Mouse (Mus musculus): ENCODE results near the gene Mical2. TPM values are rescaled to one million over a fixed set of nuclear protein-coding genes. Genes with fewer than 3 reads are reported as not detected.

The Mical2 gene
- polyA plus RNA-seq, 1 experiment = 8.5 TPM

DNA sequence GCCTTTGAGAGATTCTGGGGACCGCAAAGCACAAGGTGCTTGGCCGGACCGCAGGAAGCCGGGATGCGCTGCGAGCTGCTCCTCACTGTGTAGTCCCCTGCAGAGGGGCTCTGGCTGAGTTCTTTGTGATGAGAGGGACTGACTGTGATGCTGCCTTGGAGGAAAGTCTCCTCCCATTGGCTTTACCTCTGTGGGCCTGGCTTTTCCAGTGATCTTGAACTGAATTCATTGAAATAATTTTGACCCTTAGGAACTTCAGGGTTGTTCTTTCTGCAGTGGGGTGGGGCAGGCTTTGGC lies 1.6 kb downstream of the Mical2 start:
- no peak overlapping the region for H3K27ac ChIP-seq (ENCODE audit: insufficient read depth, low read depth, low read length)
- peaks cover 8% of the 10 kb centered on the region for H3K4me1 ChIP-seq (ENCODE audit: control insufficient read depth, insufficient read depth, low read length)
- TF ChIP-seq CTCF (IDR thresholded peaks at IDR 0.05; ENCODE audit: low read depth, low read length) (no peak), POLR2A (IDR thresholded peaks at IDR 0.05; ENCODE audit: borderline replicate concordance, low read depth, low read length) (no peak)
- H3K4me3 ChIP-seq (ENCODE audit: insufficient read depth, low read length) = no peak overlapping the region

DNA sequence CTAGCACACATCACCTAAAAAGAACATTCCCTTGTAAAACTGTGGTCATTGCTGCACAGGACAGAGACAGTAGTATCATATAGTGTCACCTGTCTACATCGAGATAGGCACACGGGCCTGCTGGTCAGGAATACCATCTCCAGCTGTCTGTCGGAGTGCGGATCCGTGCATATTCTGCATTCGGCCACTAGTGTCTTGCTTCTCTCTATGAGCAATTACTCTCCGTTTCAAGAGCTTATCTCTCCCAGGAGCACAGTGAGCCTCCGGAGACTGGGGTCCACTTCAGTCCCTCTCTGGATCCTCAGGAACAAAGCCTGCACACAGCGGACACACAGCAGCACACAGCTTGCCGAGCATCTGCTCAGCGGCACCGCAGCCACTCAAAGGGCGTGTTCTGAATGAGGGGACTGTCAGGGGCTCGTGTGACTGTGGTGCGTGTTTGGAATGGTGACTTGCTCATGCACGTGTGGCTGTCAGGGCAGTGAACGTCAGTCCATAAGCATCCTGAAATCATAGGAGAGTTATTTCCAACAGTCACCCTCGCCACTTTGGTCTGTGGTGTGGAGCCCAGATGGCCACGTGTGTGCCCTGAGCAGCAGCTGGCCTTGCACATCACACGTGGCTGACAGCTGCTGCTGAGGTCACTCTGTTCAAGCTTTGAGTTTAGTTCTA lies 3.3 kb downstream of the Mical2 start:
- H3K4me3 ChIP-seq (ENCODE audit: insufficient read depth, low read length) = no peak overlapping the region
- TF ChIP-seq POLR2A (IDR thresholded peaks at IDR 0.05; ENCODE audit: borderline replicate concordance, low read depth, low read length) = no peak
- no peak overlapping the region for H3K27ac ChIP-seq (ENCODE audit: insufficient read depth, low read depth, low read length)
- H3K4me1 ChIP-seq (ENCODE audit: control insufficient read depth, insufficient read depth, low read length) = peaks cover 21% of the 10 kb centered on the region

DNA sequence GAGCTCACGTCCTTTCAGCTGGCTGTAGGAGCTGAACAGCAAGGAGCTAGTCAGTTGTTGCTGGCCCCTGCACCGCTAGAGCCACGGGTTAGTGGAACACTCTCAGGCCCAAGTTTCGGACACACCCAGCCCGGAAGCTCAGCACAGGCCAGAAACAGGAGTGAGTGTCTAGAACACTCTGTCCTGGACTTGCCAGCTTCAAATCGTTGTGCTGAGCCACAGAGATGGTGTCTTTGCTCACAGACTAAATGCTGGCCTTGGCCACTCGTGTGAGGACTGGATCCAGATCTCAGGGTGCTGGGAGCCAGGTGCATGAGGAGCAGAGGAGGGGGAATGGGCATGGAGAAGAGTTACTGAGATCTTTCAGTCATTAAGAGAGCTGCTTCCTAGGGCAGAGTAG lies 6.1 kb downstream of the Mical2 start:
- no peak for TF ChIP-seq CTCF (IDR thresholded peaks at IDR 0.05; ENCODE audit: low read depth, low read length)
- no peak for TF ChIP-seq POLR2A (IDR thresholded peaks at IDR 0.05; ENCODE audit: borderline replicate concordance, low read depth, low read length)
- peaks cover 20% of the 10 kb centered on the region for H3K4me1 ChIP-seq (ENCODE audit: control insufficient read depth, insufficient read depth, low read length)
- H3K27ac ChIP-seq (ENCODE audit: insufficient read depth, low read depth, low read length) = no peak overlapping the region
- H3K4me3 ChIP-seq (ENCODE audit: insufficient read depth, low read length) = no peak overlapping the region

DNA sequence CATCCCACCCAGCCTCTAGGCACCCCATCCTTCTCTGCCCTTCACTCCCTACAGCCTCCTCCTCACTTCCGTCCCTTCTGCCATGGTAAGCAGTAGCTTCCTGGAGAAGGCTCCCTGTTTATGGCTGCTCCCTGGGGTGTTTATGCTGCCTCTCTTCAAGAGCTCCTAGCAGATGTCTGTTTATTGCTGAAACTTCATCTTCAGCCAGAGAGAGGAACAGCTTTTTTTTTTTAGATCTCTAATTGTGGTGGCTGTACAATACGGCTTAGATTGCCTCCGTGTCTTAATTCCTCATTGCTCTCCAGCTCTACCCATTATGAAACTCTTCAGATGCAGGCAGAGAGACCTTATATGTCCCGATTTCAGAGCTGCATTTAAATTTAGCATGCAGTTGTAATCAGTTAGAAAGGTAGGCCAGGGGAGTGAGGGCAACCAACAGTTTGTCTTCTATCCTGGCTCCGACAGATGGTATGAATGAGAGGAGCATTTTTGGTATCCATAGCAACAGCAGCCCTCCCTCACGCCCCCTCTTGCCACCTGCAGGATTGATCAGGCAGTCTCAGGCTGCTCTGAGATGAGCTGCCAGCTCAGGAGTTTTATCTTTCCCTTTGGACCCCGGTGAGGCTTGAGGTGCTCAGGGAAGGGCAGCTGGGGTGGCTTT lies 7.8 kb downstream of the Mical2 start:
- no peak for TF ChIP-seq CTCF (IDR thresholded peaks at IDR 0.05; ENCODE audit: low read depth, low read length)
- no peak for TF ChIP-seq POLR2A (IDR thresholded peaks at IDR 0.05; ENCODE audit: borderline replicate concordance, low read depth, low read length)
- no peak overlapping the region for H3K4me3 ChIP-seq (ENCODE audit: insufficient read depth, low read length)
- H3K27ac ChIP-seq (ENCODE audit: insufficient read depth, low read depth, low read length) = peak overlapping the region; percentile 43; the same call in 1 of the 2 replicates

DNA sequence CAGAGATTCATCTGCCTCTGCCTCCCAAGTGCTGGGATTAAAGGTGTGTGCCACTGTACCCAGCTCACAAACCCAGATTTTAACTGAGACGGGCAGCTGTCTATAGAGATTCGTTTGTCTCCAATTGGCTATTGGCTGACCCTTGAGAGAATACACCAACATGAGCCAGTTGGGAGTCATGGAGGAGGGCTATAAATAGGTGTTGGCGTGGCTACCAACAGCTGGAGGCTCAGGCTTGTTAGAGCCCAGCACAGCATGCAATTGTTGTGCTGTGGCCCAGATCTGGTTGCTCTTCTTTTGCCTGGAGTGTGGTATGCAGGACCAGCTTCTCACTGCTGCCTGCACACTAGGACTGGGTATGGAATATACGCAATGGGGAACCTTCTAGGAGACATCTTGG lies 8.8 kb downstream of the Mical2 start:
- no peak overlapping the region for H3K4me3 ChIP-seq (ENCODE audit: insufficient read depth, low read length)
- no peak for TF ChIP-seq CTCF (IDR thresholded peaks at IDR 0.05; ENCODE audit: low read depth, low read length)
- no peak for TF ChIP-seq POLR2A (IDR thresholded peaks at IDR 0.05; ENCODE audit: borderline replicate concordance, low read depth, low read length)
- no peak overlapping the region for H3K27ac ChIP-seq (ENCODE audit: insufficient read depth, low read depth, low read length)
- peaks cover 39% of the 10 kb centered on the region for H3K4me1 ChIP-seq (ENCODE audit: control insufficient read depth, insufficient read depth, low read length)

More for the DNA sequence above, 7.8 kb downstream of the Mical2 start:
- peaks cover 33% of the 10 kb centered on the region for H3K4me1 ChIP-seq (ENCODE audit: control insufficient read depth, insufficient read depth, low read length)

DNA sequence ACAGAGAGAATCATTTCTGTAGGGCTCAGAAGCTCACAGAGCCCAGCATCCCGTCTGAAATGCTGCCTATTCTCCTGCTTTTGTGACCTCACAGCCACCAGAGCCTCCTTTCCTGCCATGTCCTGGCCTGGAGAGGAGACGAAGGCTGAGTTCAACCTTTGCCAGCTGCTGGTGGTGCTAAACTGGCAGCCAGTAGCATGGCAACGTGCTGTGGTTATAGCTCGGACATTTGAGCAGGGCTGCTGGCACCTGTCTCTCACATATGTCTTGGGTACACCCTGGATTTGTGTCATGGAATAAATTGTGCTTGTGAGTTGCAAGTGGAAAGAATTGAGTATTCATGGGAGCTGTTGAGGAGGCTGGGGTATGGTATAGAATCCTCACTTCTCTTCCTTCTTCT lies 9.8 kb downstream of the Mical2 start:
- Histone ChIP-seq H3K27ac (ENCODE audit: insufficient read depth, low read depth, low read length) (no peak overlapping the region), H3K4me1 (ENCODE audit: control insufficient read depth, insufficient read depth, low read length) (peaks cover 43% of the 10 kb centered on the region), H3K4me3 (ENCODE audit: insufficient read depth, low read length) (no peak overlapping the region)
- no peak for TF ChIP-seq CTCF (IDR thresholded peaks at IDR 0.05; ENCODE audit: low read depth, low read length)
- TF ChIP-seq POLR2A (IDR thresholded peaks at IDR 0.05; ENCODE audit: borderline replicate concordance, low read depth, low read length) = no peak

DNA sequence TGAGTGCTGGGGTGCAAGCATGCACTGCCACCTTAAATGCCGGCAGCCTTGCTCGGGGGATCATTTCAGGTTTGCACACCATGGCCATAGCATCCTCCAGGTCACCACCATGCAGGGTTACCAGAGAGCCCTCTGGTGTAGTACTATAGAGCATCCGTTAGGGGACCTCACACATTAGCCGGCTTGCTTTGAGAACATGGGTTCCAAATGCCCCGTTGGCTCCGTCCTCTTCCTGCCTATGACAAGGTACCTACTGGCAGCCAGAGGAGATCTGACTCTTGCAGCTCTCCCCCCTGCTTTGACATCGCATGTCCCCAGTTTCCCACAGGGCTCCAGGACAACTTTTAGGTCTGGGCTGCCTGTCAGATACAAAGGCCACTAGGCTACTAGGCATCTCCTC lies 11.6 kb downstream of the Mical2 start:
- Histone ChIP-seq H3K4me3 (ENCODE audit: insufficient read depth, low read length) (no peak overlapping the region), H3K4me1 (ENCODE audit: control insufficient read depth, insufficient read depth, low read length) (peaks cover 53% of the 10 kb centered on the region), H3K27ac (ENCODE audit: insufficient read depth, low read depth, low read length) (no peak overlapping the region)
- TF ChIP-seq CTCF (IDR thresholded peaks at IDR 0.05; ENCODE audit: low read depth, low read length) (no peak), POLR2A (IDR thresholded peaks at IDR 0.05; ENCODE audit: borderline replicate concordance, low read depth, low read length) (no peak)

DNA sequence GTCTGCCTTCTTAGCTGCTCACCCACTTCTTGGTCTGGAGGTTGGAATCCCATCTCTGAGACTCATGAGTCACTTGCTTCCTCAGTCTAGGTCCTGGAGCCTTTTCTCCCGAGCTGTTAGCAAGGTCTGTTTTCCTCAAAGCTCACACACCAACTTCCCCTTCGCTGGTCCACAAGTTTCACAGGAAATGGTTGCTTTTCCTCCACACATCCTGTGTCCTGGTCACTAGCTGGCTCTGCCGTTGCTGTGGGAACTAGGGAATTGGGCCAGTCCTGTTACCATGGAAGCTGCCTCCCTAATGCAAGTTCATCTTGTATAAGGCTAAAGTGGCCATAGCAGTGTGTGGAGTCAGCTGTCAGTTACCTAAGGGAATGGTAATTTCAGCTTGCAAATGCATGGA lies 12.2 kb downstream of the Mical2 start:
- no peak overlapping the region for H3K27ac ChIP-seq (ENCODE audit: insufficient read depth, low read depth, low read length)
- H3K4me3 ChIP-seq (ENCODE audit: insufficient read depth, low read length) = no peak overlapping the region

DNA sequence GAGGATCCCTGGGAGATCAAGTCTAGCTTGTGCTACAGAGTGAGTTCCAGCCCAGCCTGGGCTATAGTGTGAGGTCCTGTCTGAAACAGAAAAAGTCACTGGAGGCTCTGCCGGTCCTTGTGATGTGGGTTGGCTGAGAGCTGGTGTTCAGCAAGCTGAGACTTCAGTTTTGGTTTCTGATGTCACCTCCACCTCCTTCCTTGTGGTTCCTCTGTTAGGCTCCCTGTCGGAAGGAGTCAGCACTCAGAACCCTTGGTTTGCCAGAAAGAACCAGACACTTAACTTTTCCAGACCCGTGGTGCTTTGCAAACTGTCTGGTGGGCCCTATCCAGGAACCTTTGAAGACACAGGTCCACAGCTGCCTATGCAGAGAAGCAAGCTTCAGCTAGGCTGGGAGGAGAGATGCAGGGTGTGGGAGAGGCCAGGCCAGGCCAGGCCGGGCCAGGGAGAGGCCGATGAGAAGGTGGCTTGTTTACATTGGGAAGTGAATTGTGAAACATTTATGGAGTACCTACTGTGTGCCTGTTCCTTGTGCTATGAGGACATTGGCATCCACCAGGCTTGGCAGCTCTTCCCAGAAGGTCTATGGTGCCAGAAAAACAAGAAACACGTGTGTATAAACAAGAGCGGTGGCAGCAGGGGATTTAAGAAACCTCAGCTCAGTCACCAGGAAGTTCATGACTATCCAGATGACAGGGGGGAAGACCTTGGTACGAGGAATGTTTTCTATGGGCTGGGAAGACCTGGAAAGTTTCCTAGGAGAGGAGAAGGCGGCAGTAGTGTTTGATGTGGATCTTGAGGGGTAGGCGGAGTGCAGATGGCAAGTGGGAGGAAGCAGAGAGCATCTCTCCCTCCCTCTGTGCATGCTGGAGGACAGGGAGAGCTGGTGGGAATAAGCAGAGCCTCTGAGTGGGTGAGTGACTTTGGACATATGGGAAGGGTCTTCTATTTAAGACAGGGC lies 13.4 kb downstream of the Mical2 start:
- H3K4me1 ChIP-seq (ENCODE audit: control insufficient read depth, insufficient read depth, low read length) = peaks cover 39% of the 10 kb centered on the region
- H3K4me3 ChIP-seq (ENCODE audit: insufficient read depth, low read length) = no peak overlapping the region
- H3K27ac ChIP-seq (ENCODE audit: insufficient read depth, low read depth, low read length) = no peak overlapping the region
- TF ChIP-seq POLR2A (IDR thresholded peaks at IDR 0.05; ENCODE audit: borderline replicate concordance, low read depth, low read length) (no peak), CTCF (IDR thresholded peaks at IDR 0.05; ENCODE audit: low read depth, low read length) (no peak)

More for the DNA sequence above, 12.2 kb downstream of the Mical2 start:
- peaks cover 49% of the 10 kb centered on the region for H3K4me1 ChIP-seq (ENCODE audit: control insufficient read depth, insufficient read depth, low read length)
- TF ChIP-seq CTCF (IDR thresholded peaks at IDR 0.05; ENCODE audit: low read depth, low read length) (no peak), POLR2A (IDR thresholded peaks at IDR 0.05; ENCODE audit: borderline replicate concordance, low read depth, low read length) (no peak)

DNA sequence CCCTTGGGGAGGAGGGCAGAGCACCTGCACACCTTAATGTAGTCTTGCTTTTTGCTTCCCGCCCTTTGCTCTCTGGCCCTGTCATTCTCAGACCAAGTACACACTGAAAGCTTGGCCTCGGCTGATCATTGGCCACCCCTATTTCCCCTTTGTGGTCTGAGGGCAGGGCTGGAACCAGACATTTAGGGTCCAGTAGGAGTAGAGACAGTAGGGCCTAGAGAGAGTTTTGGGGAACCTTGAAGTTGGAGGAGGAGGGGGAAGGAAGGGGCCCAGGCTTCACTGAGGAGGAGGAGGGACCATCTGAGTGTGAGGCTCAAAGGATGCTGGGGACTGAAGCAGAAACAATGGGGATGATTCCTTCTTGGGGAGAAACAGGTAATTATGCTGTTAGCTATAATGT lies 15.1 kb downstream of the Mical2 start:
- H3K4me1 ChIP-seq (ENCODE audit: control insufficient read depth, insufficient read depth, low read length) = peaks cover 33% of the 10 kb centered on the region
- no peak overlapping the region for H3K27ac ChIP-seq (ENCODE audit: insufficient read depth, low read depth, low read length)
- TF ChIP-seq POLR2A (IDR thresholded peaks at IDR 0.05; ENCODE audit: borderline replicate concordance, low read depth, low read length) = no peak
- no peak for TF ChIP-seq CTCF (IDR thresholded peaks at IDR 0.05; ENCODE audit: low read depth, low read length)
- H3K4me3 ChIP-seq (ENCODE audit: insufficient read depth, low read length) = no peak overlapping the region

Data from bone marrow macrophage, adult 2 months (primary cell).